Mouse (Mus musculus) heart, postnatal 0 days (tissue): ENCODE results near the gene Mau2. TPM values are rescaled to one million over a fixed set of nuclear protein-coding genes. Genes with fewer than 3 reads are reported as not detected.
A peak's percentile ranks its signal among the peaks of the same experiment; 100 is the strongest.
"Not testable (repeated sequence)": the region's sequence is repeated elsewhere in the genome, so short reads cannot be mapped to it uniquely, and the experiment has no call there.

ENCODE experiments used
- ATAC-seq: fragments of 200-750 bp; cut with Nextera tagmentation; 2 replicates; pipeline ENCODE4 v1.8.0; 2017; ENCODE audit warnings: low read depth, moderate number of reproducible peaks, moderate library complexity; ENCODE audit not compliant: insufficient read depth
- DNase-seq: peaks from one replicate; pipeline ENCODE4 v3.0.0-alpha.2; 2016; ENCODE audit warnings: low spot score
- H3K27ac ChIP-seq: fragments of 300-500 bp; sonication (generic); 2 replicates; pipeline ENCODE4 v1.5.1; 2014; ENCODE audit warnings: low read depth, mild to moderate bottlenecking
- H3K27me3 ChIP-seq: fragments of 300-500 bp; sonication (generic); 2 replicates; pipeline ENCODE4 v1.6.1; 2014; ENCODE audit warnings: low read length, mixed read lengths; ENCODE audit not compliant: control insufficient read depth, insufficient read depth
- H3K36me3 ChIP-seq: fragments of 300-500 bp; sonication (generic); replicated peaks from 2 replicates; pipeline ENCODE4 v1.6.1; 2014; ENCODE audit warnings: low read length, mixed read lengths; ENCODE audit not compliant: control insufficient read depth, insufficient read depth
- H3K4me1 ChIP-seq: fragments of 300-500 bp; sonication (generic); 2 replicates; pipeline ENCODE4 v1.6.1; 2014; ENCODE audit warnings: antibody characterized with exemption; ENCODE audit not compliant: control insufficient read depth, insufficient read depth
- H3K4me2 ChIP-seq: fragments of 300-500 bp; sonication (generic); 2 replicates; pipeline ENCODE4 v1.6.1; 2014; ENCODE audit warnings: low read depth, mild to moderate bottlenecking, low read length, moderate library complexity
- H3K4me3 ChIP-seq: fragments of 300-500 bp; sonication (generic); 2 replicates; pipeline ENCODE4 v1.5.1; 2014; ENCODE audit warnings: low read depth, low read length
- H3K9ac ChIP-seq: fragments of 300-500 bp; sonication (generic); replicated peaks from 2 replicates; pipeline ENCODE4 v1.6.1; 2014; ENCODE audit warnings: low read depth, low read length, mixed read lengths
- H3K9me3 ChIP-seq: fragments of 300-500 bp; sonication (generic); replicated peaks from 2 replicates; pipeline ENCODE4 v1.6.1; 2016; ENCODE audit warnings: low read length; ENCODE audit not compliant: control insufficient read depth
- CTCF ChIP-seq: IDR thresholded peaks from 2 replicates; pipeline ENCODE4 v1.5.1; 2016; ENCODE audit warnings: antibody characterized with exemption, control low read depth, low read depth
- EP300 ChIP-seq: IDR thresholded peaks from 2 replicates; pipeline ENCODE4 v1.6.1; 2016; ENCODE audit warnings: antibody characterized with exemption, low read depth
- WGBS: fragments of 180-500 bp; shearing (Covaris S2); extraction: QIAGEN DNeasy Blood & Tissue Kit; methylation state at CpG from one replicate; pipeline ENCODE4 v1.1.7; 2014; 5-methylcytosine and 5-hydroxymethylcytosine counted together
- polyA plus RNA-seq: library from polyadenylated mRNA; unstranded; fragments of >200 nt; fragmentation: Nextera tagmentation; extraction: Ambion mirVana; gene quantifications from 2 replicates; pipeline ENCODE4 v1.2.1, GENCODE M21; 2015
- total RNA-seq: library from RNA; depleted of rRNA; stranded (reverse); fragments of >200 nt; gene quantifications from 2 replicates; pipeline ENCODE4 v1.2.3, GENCODE M21; 2014; ENCODE audit warnings: low replicate concordance

Gene Mau2
- total and polyA plus RNA-seq, 2 experiments from 2014 or later = 25.6 to 92.3 TPM

- ATAC-seq (no peak), DNase-seq (no peak)
- H3K9me3 ChIP-seq = no peaks in the 10 kb centered on the region
- no peaks in the 10 kb centered on the region for H3K27me3 ChIP-seq
- WGBS = 4% methylated on average over 35 of the region's 35 CpGs
- H3K27ac ChIP-seq = peak overlapping the region; percentile 95
- peak overlapping the region; percentile 86 for H3K9ac ChIP-seq
- peaks cover 12% of the 10 kb centered on the region; the same call in 1 of the 2 replicates for H3K4me1 ChIP-seq
- TF ChIP-seq EP300 (peak; percentile 18; the same call in 1 of the 2 replicates), CTCF (peak; percentile 15)
- peak overlapping the region; percentile 53 for H3K4me3 ChIP-seq
- no peaks in the 10 kb centered on the region for H3K36me3 ChIP-seq
- H3K4me2 ChIP-seq = peak overlapping the region; percentile 68
Measured at GRCm38 (mm10) chr8:69996589-69997285, 45.8 kb downstream of the Mau2 start.

GRCm38 (mm10) chr8:69995776-69996588 is 46.6 kb downstream of the Mau2 start, which contains the start of gene Gatad2a:
Gatad2a (minus strand) TSS chr8:69996384.
- TF ChIP-seq CTCF (no peak; the same call in 1 of the 2 replicates), EP300 (peak; percentile 60)
- Histone ChIP-seq H3K9ac (peak within 1 kb of the TSS; percentile 86), H3K27me3 (no peaks in the 10 kb centered on the region), H3K27ac (peak within 1 kb of the TSS; percentile 95), H3K9me3 (no peaks in the 10 kb centered on the region), H3K4me2 (peak within 1 kb of the TSS; percentile 77), H3K4me3 (peak within 1 kb of the TSS; percentile 87), H3K36me3 (no peaks in the 10 kb centered on the region), H3K4me1 (peaks cover 12% of the 10 kb centered on the region; the same call in 1 of the 2 replicates)
- peak; percentile 98 for DNase-seq
- WGBS = under 1% methylated on average over 67 of the region's 87 CpGs
- ATAC-seq = peak; percentile 98

GRCm38 (mm10) chr8:69995422-69995775 is 47.1 kb downstream of the Mau2 start:
- Histone ChIP-seq H3K27ac (peak overlapping the region; percentile 86), H3K4me2 (peak overlapping the region; percentile 77), H3K4me3 (peak overlapping the region; percentile 87), H3K27me3 (no peaks in the 10 kb centered on the region), H3K9me3 (no peaks in the 10 kb centered on the region), H3K36me3 (no peaks in the 10 kb centered on the region), H3K4me1 (peaks cover 12% of the 10 kb centered on the region; the same call in 1 of the 2 replicates), H3K9ac (peak overlapping the region; percentile 78)
- no peak for DNase-seq
- TF ChIP-seq EP300 (no peak), CTCF (no peak)
- no peak for ATAC-seq
- WGBS = under 1% methylated on average over 7 of the region's 7 CpGs

GRCm38 (mm10) chr8:69988936-69989335 is 53.6 kb downstream of the Mau2 start:
- WGBS = 94% methylated on average over 7 of the region's 7 CpGs
- not testable (repeated sequence) for H3K4me2 ChIP-seq, H3K9ac ChIP-seq, H3K4me3 ChIP-seq, H3K4me1 ChIP-seq, DNase-seq, ATAC-seq, H3K27ac ChIP-seq, H3K27me3 ChIP-seq, H3K36me3 ChIP-seq, H3K9me3 ChIP-seq

GRCm38 (mm10) chr8:69987744-69988143 is 54.8 kb downstream of the Mau2 start:
- Histone ChIP-seq H3K4me2 (no peak overlapping the region), H3K9me3 (no peaks in the 10 kb centered on the region), H3K4me1 (no peaks in the 10 kb centered on the region), H3K27me3 (no peaks in the 10 kb centered on the region), H3K27ac (no peak overlapping the region), H3K36me3 (no peaks in the 10 kb centered on the region), H3K4me3 (no peak overlapping the region), H3K9ac (no peak overlapping the region)
- TF ChIP-seq CTCF (no peak), EP300 (no peak)
- DNase-seq (no peak), ATAC-seq (no peak)
